Mouse (Mus musculus): ENCODE results near the gene Fam83e. TPM values are rescaled to one million over a fixed set of nuclear protein-coding genes. Genes with fewer than 3 reads are reported as not detected.

Gene Fam83e
- total and polyA plus RNA-seq, 2 experiments from 2014 or later, result 0.16 TPM; not detected in 1

DNA sequence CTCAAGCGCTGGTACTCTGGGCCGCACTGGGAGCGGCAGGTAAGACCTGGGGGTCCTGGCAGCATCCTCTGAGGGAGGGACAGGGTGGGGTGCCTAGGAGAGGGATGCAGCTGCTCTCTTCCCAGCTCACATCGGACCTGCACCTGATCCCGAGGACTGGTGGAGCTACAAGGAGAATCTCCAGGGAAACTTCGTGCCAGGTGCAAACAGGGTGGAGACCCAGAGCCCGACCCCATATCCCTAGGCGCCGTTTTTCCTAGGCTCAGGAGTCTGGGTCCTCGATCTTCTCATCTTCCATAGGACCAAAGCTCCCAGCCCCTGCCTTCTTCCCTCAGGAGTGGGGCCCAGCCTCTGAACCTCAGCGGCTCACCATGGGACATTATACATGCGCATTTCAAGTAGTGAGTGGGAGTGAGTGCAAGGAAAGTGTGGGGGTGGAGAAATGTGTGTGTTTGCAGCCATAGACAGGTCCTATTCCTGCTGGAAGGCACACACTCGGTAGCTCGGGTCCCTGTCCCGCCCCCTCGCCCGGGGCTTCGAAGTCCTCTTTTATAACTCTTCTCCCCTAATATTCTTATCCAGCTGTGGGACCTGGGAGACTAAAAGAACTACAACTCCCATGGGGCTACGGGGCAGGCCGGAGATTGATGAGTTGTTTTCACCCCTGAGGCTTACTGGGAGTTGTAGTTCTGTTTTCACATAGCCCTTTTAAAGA is 20.6 kb upstream of the Fam83e start:
- Histone ChIP-seq H3K9ac (replicated peaks; ENCODE audit: low read length, poor library complexity, severe bottlenecking) (peak overlapping the region; percentile 80), H3K27me3 (ENCODE audit: insufficient read depth, low read length) (no peaks in the 10 kb centered on the region), H3K36me3 (ENCODE audit: insufficient read depth, low read length) (no peaks in the 10 kb centered on the region), H3K4me3 (ENCODE audit: low read depth, low read length) (peak overlapping the region; percentile 56), H3K9me3 (ENCODE audit: low read length) (no peaks in the 10 kb centered on the region), H3K27ac (ENCODE audit: low read depth, low read length) (peak overlapping the region; percentile 95), H3K4me2 (ENCODE audit: low read depth, low read length, poor library complexity, severe bottlenecking) (peak overlapping the region; percentile 94), H3K4me1 (ENCODE audit: insufficient read depth, low read length) (peaks cover 16% of the 10 kb centered on the region)
- no peak for TF ChIP-seq CTCF (IDR thresholded peaks at IDR 0.05)
- WGBS, result under 1% methylated on average over 19 of the region's 20 CpGs
- DNase-seq (ENCODE audit: low spot score), result peak; percentile 89
- ATAC-seq (ENCODE audit: low FRiP score), result peak; percentile 0; the same call in 1 of the 2 replicates

DNA sequence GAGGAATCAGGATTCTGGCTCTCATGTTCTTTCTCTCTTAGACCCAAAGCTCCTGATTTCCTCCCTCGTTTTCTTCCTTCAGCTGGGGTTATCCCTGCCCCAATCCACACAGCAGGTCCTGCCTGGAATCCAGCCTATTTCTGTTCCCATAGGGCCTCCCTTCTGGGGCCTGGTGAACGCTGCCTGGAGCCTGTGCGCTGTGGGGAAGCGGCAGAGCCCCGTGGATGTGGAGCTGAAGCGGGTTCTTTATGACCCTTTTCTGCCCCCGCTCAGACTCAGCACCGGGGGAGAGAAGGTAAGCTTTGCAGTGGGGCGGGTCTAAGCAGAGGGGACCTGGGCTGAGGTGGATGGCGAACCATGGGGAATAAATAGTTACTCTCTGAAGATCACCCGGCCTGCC is 19.9 kb upstream of the Fam83e start:
- Histone ChIP-seq H3K4me1 (ENCODE audit: insufficient read depth, low read length) (peaks cover 22% of the 10 kb centered on the region), H3K9ac (replicated peaks; ENCODE audit: low read length, poor library complexity, severe bottlenecking) (peak overlapping the region; percentile 80), H3K4me3 (ENCODE audit: low read depth, low read length) (peak overlapping the region; percentile 56), H3K36me3 (ENCODE audit: insufficient read depth, low read length) (no peaks in the 10 kb centered on the region), H3K9me3 (ENCODE audit: low read length) (no peaks in the 10 kb centered on the region), H3K4me2 (ENCODE audit: low read depth, low read length, poor library complexity, severe bottlenecking) (peak overlapping the region; percentile 94), H3K27ac (ENCODE audit: low read depth, low read length) (peak overlapping the region; percentile 71), H3K27me3 (ENCODE audit: insufficient read depth, low read length) (no peaks in the 10 kb centered on the region)
- DNase-seq (ENCODE audit: low spot score) (no peak), ATAC-seq (ENCODE audit: low FRiP score) (no peak)
- 32% methylated on average over 11 of the region's 11 CpGs for WGBS
- no peak for TF ChIP-seq CTCF (IDR thresholded peaks at IDR 0.05)

- H3K27ac ChIP-seq (ENCODE audit: low read depth, low read length), result no peak overlapping the region; the same call in 1 of the 2 replicates
- peak overlapping the region; percentile 94; the same call in 1 of the 2 replicates for H3K4me2 ChIP-seq (ENCODE audit: low read depth, low read length, poor library complexity, severe bottlenecking)
- H3K4me1 ChIP-seq (ENCODE audit: insufficient read depth, low read length), result peaks cover 22% of the 10 kb centered on the region
- no peak for DNase-seq (ENCODE audit: low spot score)
- H3K36me3 ChIP-seq (ENCODE audit: insufficient read depth, low read length), result no peaks in the 10 kb centered on the region
- no peak for TF ChIP-seq CTCF (IDR thresholded peaks at IDR 0.05)
- no peak overlapping the region for H3K4me3 ChIP-seq (ENCODE audit: low read depth, low read length)
- WGBS, result 79% methylated on average over 11 of the region's 11 CpGs
- H3K27me3 ChIP-seq (ENCODE audit: insufficient read depth, low read length), result no peaks in the 10 kb centered on the region
- ATAC-seq (ENCODE audit: low FRiP score), result no peak
- no peak overlapping the region for H3K9ac ChIP-seq (replicated peaks; ENCODE audit: low read length, poor library complexity, severe bottlenecking)
- H3K9me3 ChIP-seq (ENCODE audit: low read length), result no peaks in the 10 kb centered on the region
Measured at GRCm38 (mm10) chr7:45701607-45702006, 19.4 kb upstream of the Fam83e start.

- 93% methylated on average over 11 of the region's 11 CpGs for whole genome bisulfite sequencing
- Histone ChIP-seq H3K9ac (replicated peaks; ENCODE audit: low read length, poor library complexity, severe bottlenecking) (no peak overlapping the region), H3K36me3 (ENCODE audit: insufficient read depth, low read length) (no peaks in the 10 kb centered on the region), H3K27me3 (ENCODE audit: insufficient read depth, low read length) (no peaks in the 10 kb centered on the region), H3K27ac (ENCODE audit: low read depth, low read length) (no peak overlapping the region), H3K4me3 (ENCODE audit: low read depth, low read length) (no peak overlapping the region), H3K4me2 (ENCODE audit: low read depth, low read length, poor library complexity, severe bottlenecking) (no peak overlapping the region), H3K9me3 (ENCODE audit: low read length) (no peaks in the 10 kb centered on the region), H3K4me1 (ENCODE audit: insufficient read depth, low read length) (peaks cover 22% of the 10 kb centered on the region)
- DNase-seq (ENCODE audit: low spot score) (no peak), ATAC-seq (ENCODE audit: low FRiP score) (no peak)
- no peak for TF ChIP-seq CTCF (IDR thresholded peaks at IDR 0.05)
Measured at GRCm38 (mm10) chr7:45702316-45702715, 18.7 kb upstream of the Fam83e start.

- Histone ChIP-seq H3K36me3 (ENCODE audit: insufficient read depth, low read length) (no peaks in the 10 kb centered on the region), H3K9ac (replicated peaks; ENCODE audit: low read length, poor library complexity, severe bottlenecking) (peak overlapping the region; percentile 66), H3K4me3 (ENCODE audit: low read depth, low read length) (no peak overlapping the region), H3K27me3 (ENCODE audit: insufficient read depth, low read length) (no peaks in the 10 kb centered on the region), H3K27ac (ENCODE audit: low read depth, low read length) (peak overlapping the region; percentile 91), H3K4me2 (ENCODE audit: low read depth, low read length, poor library complexity, severe bottlenecking) (peak overlapping the region; percentile 81), H3K4me1 (ENCODE audit: insufficient read depth, low read length) (peaks cover 26% of the 10 kb centered on the region), H3K9me3 (ENCODE audit: low read length) (no peaks in the 10 kb centered on the region)
- DNase-seq (ENCODE audit: low spot score) (no peak), ATAC-seq (ENCODE audit: low FRiP score) (no peak)
- no peak for TF ChIP-seq CTCF (IDR thresholded peaks at IDR 0.05)
- 90% methylated on average over 17 of the region's 17 CpGs for WGBS
Measured at GRCm38 (mm10) chr7:45702809-45703520, 18.0 kb upstream of the Fam83e start.

GRCm38 (mm10) chr7:45703521-45704033 is 17.4 kb upstream of the Fam83e start:
- no peak for TF ChIP-seq CTCF (IDR thresholded peaks at IDR 0.05)
- no peak for ATAC-seq (ENCODE audit: low FRiP score)
- peak overlapping the region; percentile 81 for H3K4me2 ChIP-seq (ENCODE audit: low read depth, low read length, poor library complexity, severe bottlenecking)
- peak overlapping the region; percentile 61 for H3K4me3 ChIP-seq (ENCODE audit: low read depth, low read length)
- H3K4me1 ChIP-seq (ENCODE audit: insufficient read depth, low read length), result peaks cover 29% of the 10 kb centered on the region
- H3K9me3 ChIP-seq (ENCODE audit: low read length), result no peaks in the 10 kb centered on the region
- no peaks in the 10 kb centered on the region for H3K36me3 ChIP-seq (ENCODE audit: insufficient read depth, low read length)
- no peak for DNase-seq (ENCODE audit: low spot score)
- H3K9ac ChIP-seq (replicated peaks; ENCODE audit: low read length, poor library complexity, severe bottlenecking), result peak overlapping the region; percentile 66
- no peaks in the 10 kb centered on the region for H3K27me3 ChIP-seq (ENCODE audit: insufficient read depth, low read length)
- peak overlapping the region; percentile 91 for H3K27ac ChIP-seq (ENCODE audit: low read depth, low read length)
- 32% methylated on average over 12 of the region's 12 CpGs for WGBS
